Mouse (Mus musculus) embryonic facial prominence, embryonic 13.5 days (tissue): ENCODE measurements around the gene Dnmt3a. TPM values are rescaled to one million over a fixed set of nuclear protein-coding genes. Genes with fewer than 3 reads are reported as not detected.

ENCODE experiments used
- ATAC-seq: fragments of 200-750 bp; cut with Nextera tagmentation; 2 replicates; pipeline ENCODE4 v1.8.0; 2017; ENCODE audit warnings: low read depth; ENCODE audit not compliant: insufficient number of reproducible peaks, insufficient read depth, low FRiP score, low TSS enrichment
- H3K27ac ChIP-seq: fragments of 300-500 bp; sonication (generic); 2 replicates; pipeline ENCODE4 v1.5.1; 2015; ENCODE audit warnings: moderate library complexity, mild to moderate bottlenecking, inconsistent platforms
- H3K27me3 ChIP-seq: fragments of 300-500 bp; sonication (generic); 2 replicates; pipeline ENCODE4 v1.6.1; 2015; ENCODE audit warnings: mild to moderate bottlenecking, inconsistent platforms
- H3K36me3 ChIP-seq: fragments of 300-500 bp; sonication (generic); 2 replicates; pipeline ENCODE4 v1.6.1; 2015; ENCODE audit warnings: mild to moderate bottlenecking, inconsistent platforms
- H3K4me1 ChIP-seq: fragments of 300-500 bp; sonication (generic); 2 replicates; pipeline ENCODE4 v1.6.1; 2015; ENCODE audit warnings: inconsistent platforms
- H3K4me2 ChIP-seq: fragments of 300-500 bp; sonication (generic); 2 replicates; pipeline ENCODE4 v1.6.1; 2015; ENCODE audit warnings: moderate library complexity, mild to moderate bottlenecking, inconsistent platforms
- H3K4me3 ChIP-seq: fragments of 300-500 bp; sonication (generic); 2 replicates; pipeline ENCODE4 v1.5.1; 2015; ENCODE audit warnings: mild to moderate bottlenecking, inconsistent platforms
- H3K9ac ChIP-seq: fragments of 300-500 bp; sonication (generic); 2 replicates; pipeline ENCODE4 v1.6.1; 2015; ENCODE audit warnings: mild to moderate bottlenecking, inconsistent platforms
- H3K9me3 ChIP-seq: fragments of 300-500 bp; sonication (generic); 2 replicates; pipeline ENCODE4 v1.6.1; 2016; ENCODE audit warnings: inconsistent platforms
- WGBS: fragments of 180-500 bp; shearing (Covaris S2); methylation state at CpG from one replicate; pipeline ENCODE4 v1.1.7; 2015; ENCODE audit warnings: mixed read lengths; 5-methylcytosine and 5-hydroxymethylcytosine counted together
- polyA plus RNA-seq: library from polyadenylated mRNA; unstranded; fragments of >200 nt; fragmentation: Nextera tagmentation; extraction: Ambion mirVana; gene quantifications from 2 replicates; pipeline ENCODE4 v1.2.1, GENCODE M21; 2015

The Dnmt3a gene
- polyA plus RNA-seq, 1 experiment from 2014 or later = 168 TPM

DNA sequence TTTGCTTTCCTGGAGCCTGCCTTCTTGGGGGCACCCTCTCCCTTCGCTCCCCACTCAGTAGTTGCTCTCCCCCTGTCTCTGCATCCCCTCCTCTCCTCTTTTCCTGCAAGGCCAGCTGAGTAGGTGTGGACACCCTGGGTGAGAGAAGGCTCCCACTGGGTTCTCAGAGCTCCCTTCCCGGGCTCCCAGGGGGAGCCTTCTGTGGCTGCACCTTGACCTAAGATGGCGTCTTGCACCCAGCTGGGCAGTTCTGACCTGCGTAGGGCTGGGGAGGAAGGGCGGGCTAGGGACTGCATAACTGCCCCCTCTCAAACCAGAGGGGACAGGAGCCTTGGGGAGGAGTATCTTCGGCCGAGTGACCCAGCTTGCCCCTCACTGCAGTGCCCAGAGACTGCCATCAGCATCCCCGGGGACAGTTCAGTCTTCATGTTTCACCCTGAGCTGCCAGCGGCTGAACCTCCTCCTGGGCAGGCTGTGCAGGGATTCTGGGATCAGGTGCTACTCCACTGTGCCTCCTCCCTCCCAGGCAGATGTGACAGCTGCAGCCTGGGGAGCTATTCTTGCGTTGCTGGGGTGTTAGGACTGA is 2.7 kb downstream of the Dnmt3a start:
- Histone ChIP-seq H3K4me3 (peak overlapping the region; percentile 87), H3K36me3 (0 out of 2 replicates have a peak, but pooled peaks cover 2% of the 10 kb centered on the region), H3K9ac (peak overlapping the region; percentile 92), H3K27me3 (0 out of 2 replicates have a peak, but pooled peaks cover 2% of the 10 kb centered on the region), H3K9me3 (no peaks in the 10 kb centered on the region), H3K4me1 (peaks cover 46% of the 10 kb centered on the region), H3K27ac (peak overlapping the region; percentile 97), H3K4me2 (peak overlapping the region; percentile 86)
- 3% methylated on average over 10 of the region's 10 CpGs for WGBS
- ATAC-seq = peak; percentile 48

- 0 out of 2 replicates have a peak, but pooled peaks cover 1% of the 10 kb centered on the region for H3K27me3 ChIP-seq
- H3K4me1 ChIP-seq = peaks cover 46% of the 10 kb centered on the region
- H3K36me3 ChIP-seq = peaks cover 5% of the 10 kb centered on the region; the same call in 1 of the 2 replicates
- H3K4me2 ChIP-seq = peak overlapping the region; percentile 86
- WGBS = 65% methylated on average over 7 of the region's 7 CpGs
- H3K4me3 ChIP-seq = 0 out of 2 replicates have a peak overlapping the region, but pooled peaks have one; percentile 14
- peak overlapping the region; percentile 36; the same call in 1 of the 2 replicates for H3K9ac ChIP-seq
- H3K9me3 ChIP-seq = no peaks in the 10 kb centered on the region
- peak overlapping the region; percentile 39 for H3K27ac ChIP-seq
- ATAC-seq = no peak
Measured at GRCm38 (mm10) chr12:3809520-3810180, 3.8 kb downstream of the Dnmt3a start.

GRCm38 (mm10) chr12:3810455-3810854 is 4.6 kb downstream of the Dnmt3a start:
- Histone ChIP-seq H3K9ac (no peak overlapping the region), H3K27ac (peak overlapping the region; percentile 51), H3K4me3 (0 out of 2 replicates have a peak overlapping the region, but pooled peaks have one; percentile 4), H3K27me3 (no peaks in the 10 kb centered on the region), H3K36me3 (peaks cover 5% of the 10 kb centered on the region; the same call in 1 of the 2 replicates), H3K9me3 (no peaks in the 10 kb centered on the region), H3K4me2 (peak overlapping the region; percentile 86), H3K4me1 (peaks cover 52% of the 10 kb centered on the region)
- 51% methylated on average over 4 of the region's 4 CpGs for WGBS
- ATAC-seq = no peak

DNA sequence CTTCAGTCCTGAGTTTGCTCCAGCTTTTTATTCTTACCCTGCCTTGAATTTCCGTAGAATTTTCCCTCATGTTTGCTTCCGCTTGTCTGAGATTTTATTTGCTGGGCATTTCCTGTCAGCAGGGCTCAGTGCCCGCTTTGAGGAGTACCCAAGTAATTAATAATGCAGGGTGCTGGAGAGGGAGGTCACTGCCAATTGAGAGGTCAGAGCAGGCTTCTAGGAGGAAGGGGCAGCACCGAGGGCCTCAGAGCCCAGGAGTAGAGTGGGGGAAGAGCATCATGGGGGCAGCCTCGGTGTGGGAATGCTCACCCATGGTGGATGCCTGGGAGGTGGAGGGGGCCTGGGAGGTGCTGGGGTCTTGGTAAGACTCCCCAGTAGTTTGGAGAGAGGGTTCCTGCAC is 5.8 kb downstream of the Dnmt3a start:
- Histone ChIP-seq H3K9ac (0 out of 2 replicates have a peak overlapping the region, but pooled peaks have one; percentile 32), H3K4me2 (peak overlapping the region; percentile 86), H3K27ac (0 out of 2 replicates have a peak overlapping the region, but pooled peaks have one; percentile 39), H3K9me3 (no peaks in the 10 kb centered on the region), H3K4me3 (no peak overlapping the region), H3K27me3 (no peaks in the 10 kb centered on the region), H3K4me1 (peaks cover 54% of the 10 kb centered on the region), H3K36me3 (peaks cover 8% of the 10 kb centered on the region; the same call in 1 of the 2 replicates)
- WGBS = 33% methylated on average over 5 of the region's 5 CpGs
- no peak for ATAC-seq

- peak overlapping the region; percentile 44 for H3K27ac ChIP-seq
- no peak for ATAC-seq
Measured at GRCm38 (mm10) chr12:3812251-3812650, 6.4 kb downstream of the Dnmt3a start.

GRCm38 (mm10) chr12:3813138-3813537 is 7.3 kb downstream of the Dnmt3a start:
- no peak for ATAC-seq
- Histone ChIP-seq H3K27ac (no peak overlapping the region), H3K4me1 (peaks cover 69% of the 10 kb centered on the region), H3K9me3 (no peaks in the 10 kb centered on the region), H3K36me3 (peaks cover 10% of the 10 kb centered on the region; the same call in 1 of the 2 replicates), H3K27me3 (no peaks in the 10 kb centered on the region), H3K9ac (no peak overlapping the region), H3K4me2 (no peak overlapping the region), H3K4me3 (no peak overlapping the region)
- WGBS = 86% methylated on average over 8 of the region's 8 CpGs

More at GRCm38 (mm10) chr12:3812251-3812650, 6.4 kb downstream of the Dnmt3a start:
- H3K27me3 ChIP-seq = no peaks in the 10 kb centered on the region
- H3K4me3 ChIP-seq = no peak overlapping the region
- peaks cover 8% of the 10 kb centered on the region; the same call in 1 of the 2 replicates for H3K36me3 ChIP-seq
- H3K9ac ChIP-seq = no peak overlapping the region
- H3K4me2 ChIP-seq = no peak overlapping the region
- no peaks in the 10 kb centered on the region for H3K9me3 ChIP-seq
- 60% methylated on average over 6 of the region's 6 CpGs for WGBS
- H3K4me1 ChIP-seq = peaks cover 61% of the 10 kb centered on the region

DNA sequence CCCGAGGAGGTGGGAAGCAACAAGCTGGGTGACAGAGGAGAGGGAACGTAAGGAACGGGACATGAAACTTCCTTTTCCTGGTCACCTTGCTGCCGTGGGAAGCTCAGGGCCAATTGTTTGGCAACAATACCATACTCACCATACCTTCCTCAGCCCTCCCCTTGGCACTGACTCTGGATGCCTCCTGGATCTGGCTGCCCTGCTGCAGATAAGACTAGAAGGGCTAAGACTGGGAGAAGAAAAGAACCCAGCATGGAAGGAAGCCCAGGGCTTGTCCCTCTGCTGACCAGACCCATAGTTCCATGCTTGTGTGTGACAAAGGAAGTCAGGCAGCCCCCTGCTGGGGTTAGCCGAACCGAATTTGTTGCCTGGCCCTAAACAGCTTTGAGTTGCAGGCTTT is 9.6 kb downstream of the Dnmt3a start:
- H3K9ac ChIP-seq = no peak overlapping the region
- peaks cover 70% of the 10 kb centered on the region for H3K4me1 ChIP-seq
- H3K27me3 ChIP-seq = no peaks in the 10 kb centered on the region
- H3K4me3 ChIP-seq = no peak overlapping the region
- 57% methylated on average over 6 of the region's 6 CpGs for WGBS
- peaks cover 13% of the 10 kb centered on the region; the same call in 1 of the 2 replicates for H3K36me3 ChIP-seq
- H3K9me3 ChIP-seq = no peaks in the 10 kb centered on the region
- H3K27ac ChIP-seq = no peak overlapping the region
- H3K4me2 ChIP-seq = no peak overlapping the region
- no peak for ATAC-seq

- H3K4me3 ChIP-seq = no peak overlapping the region
- no peak overlapping the region for H3K4me2 ChIP-seq
- H3K4me1 ChIP-seq = peaks cover 56% of the 10 kb centered on the region
- 65% methylated on average over 7 of the region's 7 CpGs for WGBS
- no peak for ATAC-seq
- no peak overlapping the region for H3K27ac ChIP-seq
- no peaks in the 10 kb centered on the region for H3K9me3 ChIP-seq
- H3K27me3 ChIP-seq = no peaks in the 10 kb centered on the region
- no peak overlapping the region for H3K9ac ChIP-seq
- H3K36me3 ChIP-seq = peaks cover 13% of the 10 kb centered on the region
Measured at GRCm38 (mm10) chr12:3817033-3817432, 11.2 kb downstream of the Dnmt3a start.

- WGBS = 73% methylated on average over 5 of the region's 5 CpGs
- Histone ChIP-seq H3K4me1 (peaks cover 57% of the 10 kb centered on the region), H3K36me3 (peaks cover 13% of the 10 kb centered on the region), H3K4me2 (no peak overlapping the region), H3K27ac (no peak overlapping the region), H3K27me3 (no peaks in the 10 kb centered on the region), H3K4me3 (no peak overlapping the region), H3K9me3 (no peaks in the 10 kb centered on the region), H3K9ac (no peak overlapping the region)
- ATAC-seq = no peak
Measured at GRCm38 (mm10) chr12:3817566-3817965, 11.8 kb downstream of the Dnmt3a start.

DNA sequence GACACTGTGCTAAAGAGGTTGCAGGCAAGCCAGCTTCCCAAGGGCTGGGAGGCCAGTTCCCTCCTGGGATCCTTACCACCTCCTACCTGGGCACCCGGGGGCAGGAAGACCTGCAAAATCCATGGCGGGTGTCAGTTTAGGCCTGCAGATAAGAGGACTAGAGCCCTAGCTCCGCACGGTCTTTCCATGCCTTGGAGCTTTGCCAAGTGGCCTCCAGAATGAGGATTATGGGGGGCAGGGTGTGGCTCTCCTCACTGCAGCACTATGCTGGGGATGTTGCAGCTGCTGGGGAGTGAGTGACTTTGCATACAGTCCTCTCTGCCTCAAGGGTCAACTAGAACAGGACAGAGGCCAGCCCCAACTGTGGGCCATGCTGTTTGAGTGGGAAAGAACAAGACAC is 14.1 kb downstream of the Dnmt3a start:
- ATAC-seq = no peak
- Histone ChIP-seq H3K27me3 (no peaks in the 10 kb centered on the region), H3K9me3 (no peaks in the 10 kb centered on the region), H3K4me1 (peaks cover 80% of the 10 kb centered on the region), H3K27ac (no peak overlapping the region), H3K9ac (0 out of 2 replicates have a peak overlapping the region, but pooled peaks have one; percentile 2), H3K4me2 (no peak overlapping the region), H3K36me3 (peaks cover 7% of the 10 kb centered on the region; the same call in 1 of the 2 replicates), H3K4me3 (no peak overlapping the region)
- 58% methylated on average over 4 of the region's 4 CpGs for WGBS

- Histone ChIP-seq H3K27ac (no peak overlapping the region), H3K9ac (no peak overlapping the region), H3K9me3 (no peaks in the 10 kb centered on the region), H3K4me2 (no peak overlapping the region), H3K4me1 (peaks cover 59% of the 10 kb centered on the region), H3K27me3 (no peaks in the 10 kb centered on the region), H3K4me3 (no peak overlapping the region), H3K36me3 (no peaks in the 10 kb centered on the region; the same call in none of the 2 replicates)
- ATAC-seq = no peak
- WGBS = 74% methylated on average over 5 of the region's 5 CpGs
Measured at GRCm38 (mm10) chr12:3823408-3823807, 17.6 kb downstream of the Dnmt3a start.
